Mouse (Mus musculus): Measurements from ENCODE around the gene Cbx1. TPM values are rescaled to one million over a fixed set of nuclear protein-coding genes. Genes with fewer than 3 reads are reported as not detected.

Gene Cbx1
- polyA plus RNA-seq (2012; ENCODE audit: insufficient read depth, low replicate concordance), result 12.8 and 33.7 TPM in 2 replicates

GRCm38 (mm10) chr11:96788871-96789795, at the start of gene Cbx1:
Cbx1 (plus strand) TSS chr11:96789127.
- Histone ChIP-seq H3K36me3 (replicated peaks; ENCODE audit: low read length) (no peaks in the 10 kb centered on the region), H3K4me1 (peaks cover 47% of the 10 kb centered on the region), H3K27me3 (replicated peaks) (no peaks in the 10 kb centered on the region), H3K4me3 (replicated peaks) (peak within 1 kb of the TSS; percentile 96), H3K9me3 (no peaks in the 10 kb centered on the region)
- TF ChIP-seq GATA1 (IDR thresholded peaks at IDR 0.05; ENCODE audit: borderline replicate concordance, low read length), result no peak
- TF ChIP-seq FLI1 (IDR thresholded peaks at IDR 0.05; ENCODE audit: low read length), result no peak; the same call in 1 of the 2 replicates

GRCm38 (mm10) chr11:96740796-96741195, 48.1 kb upstream of the Cbx1 start:
- Histone ChIP-seq H3K36me3 (replicated peaks; ENCODE audit: low read length) (no peaks in the 10 kb centered on the region), H3K9me3 (no peaks in the 10 kb centered on the region), H3K4me3 (replicated peaks) (no peak overlapping the region), H3K27me3 (replicated peaks) (peaks cover 72% of the 10 kb centered on the region), H3K4me1 (no peaks in the 10 kb centered on the region)
- TF ChIP-seq FLI1 (IDR thresholded peaks at IDR 0.05; ENCODE audit: low read length) (no peak), GATA1 (IDR thresholded peaks at IDR 0.05; ENCODE audit: borderline replicate concordance, low read length) (no peak)

GRCm38 (mm10) chr11:96741995-96742394, 46.9 kb upstream of the Cbx1 start:
- no peaks in the 10 kb centered on the region for H3K9me3 ChIP-seq
- H3K36me3 ChIP-seq (replicated peaks; ENCODE audit: low read length), result no peaks in the 10 kb centered on the region
- TF ChIP-seq GATA1 (IDR thresholded peaks at IDR 0.05; ENCODE audit: borderline replicate concordance, low read length) (no peak), FLI1 (IDR thresholded peaks at IDR 0.05; ENCODE audit: low read length) (no peak)
- peaks cover 68% of the 10 kb centered on the region for H3K27me3 ChIP-seq (replicated peaks)
- no peak overlapping the region for H3K4me3 ChIP-seq (replicated peaks)
- no peaks in the 10 kb centered on the region for H3K4me1 ChIP-seq

GRCm38 (mm10) chr11:96743000-96743399, 45.9 kb upstream of the Cbx1 start:
- Histone ChIP-seq H3K9me3 (no peaks in the 10 kb centered on the region), H3K4me3 (replicated peaks) (no peak overlapping the region), H3K36me3 (replicated peaks; ENCODE audit: low read length) (no peaks in the 10 kb centered on the region), H3K4me1 (peaks cover 9% of the 10 kb centered on the region), H3K27me3 (replicated peaks) (peaks cover 70% of the 10 kb centered on the region)
- TF ChIP-seq FLI1 (IDR thresholded peaks at IDR 0.05; ENCODE audit: low read length) (no peak), GATA1 (IDR thresholded peaks at IDR 0.05; ENCODE audit: borderline replicate concordance, low read length) (no peak)

- H3K4me3 ChIP-seq (replicated peaks), result no peak overlapping the region
Observed at GRCm38 (mm10) chr11:96743891-96744290, 45.0 kb upstream of the Cbx1 start.

GRCm38 (mm10) chr11:96746648-96747047, 42.3 kb upstream of the Cbx1 start:
- Histone ChIP-seq H3K36me3 (replicated peaks; ENCODE audit: low read length) (no peaks in the 10 kb centered on the region), H3K4me1 (peaks cover 9% of the 10 kb centered on the region), H3K4me3 (replicated peaks) (no peak overlapping the region), H3K9me3 (no peaks in the 10 kb centered on the region), H3K27me3 (replicated peaks) (peaks cover 73% of the 10 kb centered on the region)
- TF ChIP-seq GATA1 (IDR thresholded peaks at IDR 0.05; ENCODE audit: borderline replicate concordance, low read length) (no peak), FLI1 (IDR thresholded peaks at IDR 0.05; ENCODE audit: low read length) (no peak)

More at GRCm38 (mm10) chr11:96743891-96744290, 45.0 kb upstream of the Cbx1 start:
- no peaks in the 10 kb centered on the region for H3K36me3 ChIP-seq (replicated peaks; ENCODE audit: low read length)
- H3K27me3 ChIP-seq (replicated peaks), result peaks cover 70% of the 10 kb centered on the region
- TF ChIP-seq FLI1 (IDR thresholded peaks at IDR 0.05; ENCODE audit: low read length) (no peak), GATA1 (IDR thresholded peaks at IDR 0.05; ENCODE audit: borderline replicate concordance, low read length) (no peak)
- no peaks in the 10 kb centered on the region for H3K9me3 ChIP-seq
- peaks cover 9% of the 10 kb centered on the region for H3K4me1 ChIP-seq

- no peaks in the 10 kb centered on the region for H3K36me3 ChIP-seq (replicated peaks; ENCODE audit: low read length)
- H3K4me1 ChIP-seq, result peaks cover 9% of the 10 kb centered on the region
- no peak overlapping the region for H3K4me3 ChIP-seq (replicated peaks)
- peaks cover 71% of the 10 kb centered on the region for H3K27me3 ChIP-seq (replicated peaks)
- no peak for TF ChIP-seq FLI1 (IDR thresholded peaks at IDR 0.05; ENCODE audit: low read length)
- TF ChIP-seq GATA1 (IDR thresholded peaks at IDR 0.05; ENCODE audit: borderline replicate concordance, low read length), result no peak
- no peaks in the 10 kb centered on the region for H3K9me3 ChIP-seq
Observed at GRCm38 (mm10) chr11:96747555-96747954, 41.4 kb upstream of the Cbx1 start.

GRCm38 (mm10) chr11:96755298-96755697, 33.6 kb upstream of the Cbx1 start:
- Histone ChIP-seq H3K4me3 (replicated peaks) (no peak overlapping the region), H3K9me3 (peaks cover 6% of the 10 kb centered on the region; the same call in 1 of the 2 replicates), H3K27me3 (replicated peaks) (peaks cover 38% of the 10 kb centered on the region), H3K36me3 (replicated peaks; ENCODE audit: low read length) (no peaks in the 10 kb centered on the region), H3K4me1 (peaks cover 18% of the 10 kb centered on the region)
- TF ChIP-seq FLI1 (IDR thresholded peaks at IDR 0.05; ENCODE audit: low read length), result no peak
- TF ChIP-seq GATA1 (IDR thresholded peaks at IDR 0.05; ENCODE audit: borderline replicate concordance, low read length), result no peak

- peaks cover 31% of the 10 kb centered on the region for H3K27me3 ChIP-seq (replicated peaks)
- TF ChIP-seq FLI1 (IDR thresholded peaks at IDR 0.05; ENCODE audit: low read length) (no peak), GATA1 (IDR thresholded peaks at IDR 0.05; ENCODE audit: borderline replicate concordance, low read length) (no peak)
Observed at GRCm38 (mm10) chr11:96757421-96757820, 31.5 kb upstream of the Cbx1 start.

GRCm38 (mm10) chr11:96758402-96758801, 30.5 kb upstream of the Cbx1 start:
- TF ChIP-seq GATA1 (IDR thresholded peaks at IDR 0.05; ENCODE audit: borderline replicate concordance, low read length), result no peak
- Histone ChIP-seq H3K27me3 (replicated peaks) (peaks cover 34% of the 10 kb centered on the region), H3K9me3 (peaks cover 6% of the 10 kb centered on the region; the same call in 1 of the 2 replicates), H3K36me3 (replicated peaks; ENCODE audit: low read length) (no peaks in the 10 kb centered on the region), H3K4me3 (replicated peaks) (no peak overlapping the region), H3K4me1 (peaks cover 23% of the 10 kb centered on the region)

More at GRCm38 (mm10) chr11:96757421-96757820, 31.5 kb upstream of the Cbx1 start:
- Histone ChIP-seq H3K36me3 (replicated peaks; ENCODE audit: low read length) (no peaks in the 10 kb centered on the region), H3K4me3 (replicated peaks) (no peak overlapping the region), H3K9me3 (peaks cover 6% of the 10 kb centered on the region; the same call in 1 of the 2 replicates), H3K4me1 (peaks cover 18% of the 10 kb centered on the region)
